Mouse (Mus musculus) embryonic fibroblast, embryonic 13.5 days (primary cell): ENCODE data around the gene Gramd1b.

Experiments
- CTCF ChIP-seq: IDR thresholded peaks from 2 replicates; pipeline ENCODE4 v1.5.1; 2011; ENCODE audit warnings: mild to moderate bottlenecking, control low read depth, low read length, moderate library complexity, borderline replicate concordance; ENCODE audit not compliant: insufficient read depth
- POLR2A ChIP-seq: IDR thresholded peaks from 2 replicates; pipeline ENCODE4 v1.6.1; 2011; ENCODE audit warnings: low read depth, mild to moderate bottlenecking, control low read depth, low read length, moderate library complexity

GRCm38 (mm10) chr9:40469403-40470137 lies 61.6 kb downstream of the Gramd1b start:
- TF ChIP-seq CTCF (no peak), POLR2A (no peak)
